Mouse (Mus musculus) CH12.LX (cell line): ENCODE results near the gene Rfx5. TPM values are rescaled to one million over a fixed set of nuclear protein-coding genes. Genes with fewer than 3 reads are reported as not detected.

Experiments used
- DNase-seq: peaks from one replicate; pipeline ENCODE4 v3.0.0-alpha.2; 2013; ENCODE audit errors: extremely low read depth
- H3K27ac ChIP-seq: 2 replicates; pipeline ENCODE4 v1.5.1; 2012; ENCODE audit warnings: low read depth, mild to moderate bottlenecking, control low read depth, moderate library complexity; ENCODE audit not compliant: insufficient read depth
- H3K27me3 ChIP-seq: replicated peaks from 2 replicates; pipeline ENCODE3; 2012; ENCODE audit warnings: inconsistent platforms
- H3K36me3 ChIP-seq, 2 experiments: replicated peaks in 1 of 2; 2 replicates each; pipeline versions ENCODE3 to v1.6.1; 2012; ENCODE audit warnings: inconsistent platforms in 1 of 2, low read length in 1 of 2, mild to moderate bottlenecking in 1 of 2, mixed read lengths in 1 of 2, moderate library complexity in 1 of 2; ENCODE audit not compliant: control insufficient read depth in 1 of 2, insufficient read depth in 1 of 2
- H3K4me1 ChIP-seq, 2 experiments: 2 replicates each; pipeline ENCODE4 v1.6.1; 2012; ENCODE audit warnings: inconsistent platforms in 1 of 2, moderate library complexity in 1 of 2; ENCODE audit not compliant: insufficient read depth in 2 of 2, control insufficient read depth in 1 of 2
- H3K4me2 ChIP-seq: 2 replicates; pipeline ENCODE4 v1.6.1; 2012; ENCODE audit warnings: low read depth, mild to moderate bottlenecking, control low read depth; ENCODE audit not compliant: poor library complexity, insufficient read depth, severe bottlenecking
- H3K4me3 ChIP-seq, 3 experiments: fragments of 150-350 bp in 1 of 3; sonication (generic) in 1 of 3; replicated peaks in 1 of 3; 2 replicates each; pipeline versions ENCODE3 to v1.5.1; 2011 to 2012; ENCODE audit warnings: low read depth in 2 of 3, low read length in 2 of 3, mild to moderate bottlenecking in 2 of 3, moderate library complexity in 2 of 3, control low read depth in 1 of 3, improper control_type of control experiment in 1 of 3, inconsistent platforms in 1 of 3, mixed read lengths in 1 of 3; ENCODE audit not compliant: poor library complexity in 1 of 3
- H3K79me2 ChIP-seq: replicated peaks from 2 replicates; pipeline ENCODE4 v1.6.1; 2012; ENCODE audit warnings: mild to moderate bottlenecking, moderate library complexity; ENCODE audit not compliant: control insufficient read depth, poor library complexity, insufficient read depth, severe bottlenecking; ENCODE audit errors: extremely low read depth
- H3K9ac ChIP-seq: 2 replicates; pipeline ENCODE4 v1.6.1; 2012; ENCODE audit warnings: low read depth, mild to moderate bottlenecking, control low read depth, moderate library complexity; ENCODE audit not compliant: insufficient read depth
- H3K9me3 ChIP-seq: replicated peaks from 2 replicates; pipeline ENCODE3; 2012; ENCODE audit warnings: low read length, inconsistent platforms, mixed read lengths
- BHLHE40 ChIP-seq: IDR thresholded peaks from 2 replicates; pipeline ENCODE4 v1.6.1; 2011; ENCODE audit warnings: mild to moderate bottlenecking, low read depth, low read length, improper control_type of control experiment
- CHD1 ChIP-seq: IDR thresholded peaks from 2 replicates; pipeline ENCODE4 v1.6.1; 2012; ENCODE audit warnings: low read depth, low read length, improper control_type of control experiment, inconsistent platforms
- CTCF ChIP-seq, 2 experiments: IDR thresholded peaks in 1 of 2; conservative IDR thresholded peaks in 1 of 2; 2 replicates each; pipeline ENCODE4 v1.5.1; 2011 to 2012; ENCODE audit warnings: low read depth in 2 of 2, low read length in 2 of 2, improper control_type of control experiment in 1 of 2, inconsistent platforms in 1 of 2, mild to moderate bottlenecking in 1 of 2, moderate library complexity in 1 of 2
- ELF1 ChIP-seq: IDR thresholded peaks from 2 replicates; pipeline ENCODE4 v1.6.1; 2014; ENCODE audit warnings: low read depth, mild to moderate bottlenecking, inconsistent platforms, low read length, improper control_type of control experiment
- EP300 ChIP-seq: IDR thresholded peaks from 2 replicates; pipeline ENCODE4 v1.6.1; 2011; ENCODE audit warnings: low read length, improper control_type of control experiment
- ETS1 ChIP-seq: conservative IDR thresholded peaks from 2 replicates; pipeline ENCODE4 v1.6.1; 2012; ENCODE audit warnings: low read depth, mild to moderate bottlenecking, inconsistent platforms, low read length, improper control_type of control experiment, moderate library complexity
- GABPA ChIP-seq: IDR thresholded peaks from 2 replicates; pipeline ENCODE4 v1.6.1; 2012; ENCODE audit warnings: low read depth, low read length, improper control_type of control experiment, inconsistent platforms; ENCODE audit not compliant: insufficient replicate concordance
- HCFC1 ChIP-seq: IDR thresholded peaks from 2 replicates; pipeline ENCODE4 v1.6.1; 2012; ENCODE audit warnings: low read depth, mild to moderate bottlenecking, inconsistent platforms, low read length, improper control_type of control experiment
- IRF4 ChIP-seq: IDR thresholded peaks from 2 replicates; pipeline ENCODE4 v1.6.1; 2014; ENCODE audit warnings: low read depth, mild to moderate bottlenecking, inconsistent platforms, low read length, improper control_type of control experiment
- JUND ChIP-seq: conservative IDR thresholded peaks from 2 replicates; pipeline ENCODE4 v1.6.1; 2011; ENCODE audit warnings: low read depth, low read length, improper control_type of control experiment
- MAFK ChIP-seq: IDR thresholded peaks from 2 replicates; pipeline ENCODE4 v1.6.1; 2011; ENCODE audit warnings: low read length, improper control_type of control experiment; ENCODE audit not compliant: insufficient replicate concordance
- MAX ChIP-seq: IDR thresholded peaks from 2 replicates; pipeline ENCODE4 v1.6.1; 2011; ENCODE audit warnings: low read length, improper control_type of control experiment
- MEF2A ChIP-seq: IDR thresholded peaks from 2 replicates; pipeline ENCODE4 v1.6.1; 2014; ENCODE audit warnings: low read depth, mild to moderate bottlenecking, inconsistent platforms, low read length, improper control_type of control experiment, borderline replicate concordance
- MXI1 ChIP-seq: IDR thresholded peaks from 2 replicates; pipeline ENCODE4 v1.6.1; 2011; ENCODE audit warnings: mild to moderate bottlenecking, low read depth, low read length, improper control_type of control experiment
- MYC ChIP-seq: IDR thresholded peaks from 2 replicates; pipeline ENCODE4 v1.6.1; 2011; ENCODE audit warnings: low read depth, mild to moderate bottlenecking, improper control_type of control experiment, low read length
- PAX5 ChIP-seq: IDR thresholded peaks from 2 replicates; pipeline ENCODE4 v1.6.1; 2012; ENCODE audit warnings: low read length, inconsistent platforms, mixed read lengths
- POLR2AphosphoS2 ChIP-seq: IDR thresholded peaks from 2 replicates; pipeline ENCODE4 v1.6.1; 2011; ENCODE audit warnings: low read depth, low read length, improper control_type of control experiment
- RCOR1 ChIP-seq: conservative IDR thresholded peaks from 2 replicates; pipeline ENCODE4 v1.6.1; 2012; ENCODE audit warnings: low read depth, mild to moderate bottlenecking, inconsistent platforms, low read length, improper control_type of control experiment
- SIN3A ChIP-seq: IDR thresholded peaks from 2 replicates; pipeline ENCODE4 v1.6.1; 2012; ENCODE audit warnings: low read length, improper control_type of control experiment, inconsistent platforms
- TCF12 ChIP-seq: IDR thresholded peaks from 2 replicates; pipeline ENCODE4 v1.6.1; 2014; ENCODE audit warnings: low read depth, mild to moderate bottlenecking, inconsistent platforms, low read length, improper control_type of control experiment
- UBTF ChIP-seq: IDR thresholded peaks from 2 replicates; pipeline ENCODE4 v1.6.1; 2012; ENCODE audit warnings: low read depth, mild to moderate bottlenecking, inconsistent platforms, low read length, improper control_type of control experiment, moderate library complexity
- USF2 ChIP-seq: conservative IDR thresholded peaks from 2 replicates; pipeline ENCODE4 v1.6.1; 2011; ENCODE audit warnings: low read depth, low read length, improper control_type of control experiment
- ZC3H11A ChIP-seq: IDR thresholded peaks from 2 replicates; pipeline ENCODE4 v1.6.1; 2012; ENCODE audit warnings: low read depth, mild to moderate bottlenecking, inconsistent platforms, low read length, improper control_type of control experiment
- ZKSCAN1 ChIP-seq: IDR thresholded peaks from 2 replicates; pipeline ENCODE4 v1.6.1; 2012; ENCODE audit warnings: low read depth, inconsistent platforms, low read length, improper control_type of control experiment, borderline replicate concordance
- ZMIZ1 ChIP-seq: IDR thresholded peaks from 2 replicates; pipeline ENCODE4 v1.6.1; 2012; ENCODE audit warnings: low read depth, mild to moderate bottlenecking, inconsistent platforms, low read length, improper control_type of control experiment
- dilution Hi-C: fragments of 300-500 bp; cut with MboI; formaldehyde crosslinking; loops from 2 replicates; pipeline ENCODE4 v1.14.3; 2020; ENCODE audit warnings: low sequenced_read_pairs; ENCODE audit not compliant: extremely low pct_unique_long_range_greater_than_20kb, extremely low pct_ligation_motif_present
- in situ Hi-C: fragments of 300-500 bp; cut with MboI; formaldehyde crosslinking; loops from 3 replicates; pipeline ENCODE4 v1.14.3; 2019; ENCODE audit warnings: low sequenced_read_pairs, low pct_ligation_motif_present, low pct_unique_long_range_greater_than_20kb, mixed read lengths
- polyA plus RNA-seq: library from polyadenylated mRNA; unstranded; fragments of >175 nt; gene quantifications from 2 replicates; pipeline ENCODE4 v1.2.1, GENCODE M21; 2012; ENCODE audit warnings: low read depth; ENCODE audit not compliant: insufficient read length
- total RNA-seq, 2 experiments: library from RNA; depleted of rRNA; stranded (reverse); fragments of 300-350 nt in 1 of 2; fragments of >200 nt in 1 of 2; gene quantifications; 2 replicates each; pipeline ENCODE4 v1.2.3; 2012 to 2014

The Rfx5 gene
- total and polyA plus RNA-seq, 3 experiments = 11.4 to 22.0 (median 15.4) TPM

- no peak for TF ChIP-seq ETS1
- no peak for TF ChIP-seq JUND
- peak; percentile 48; the same call in 1 of the 2 replicates for TF ChIP-seq TCF12
- TF ChIP-seq ZMIZ1 = no peak
- no peak for TF ChIP-seq RCOR1
- peak; percentile 98 for TF ChIP-seq MAX
- no peak for TF ChIP-seq GABPA
- peak; percentile 56 for TF ChIP-seq MXI1
- peak; percentile 57 for TF ChIP-seq ELF1
- TF ChIP-seq EP300 = no peak
- TF ChIP-seq, all 38 proteins: peak for 17
Measured at GRCm38 (mm10) chr3:94974528-94975422, 20.9 kb downstream of the Rfx5 start, which contains the start of gene Pi4kb (continued).

GRCm38 (mm10) chr3:94984312-94984711 lies 30.4 kb downstream of the Rfx5 start:
- dilution Hi-C loops (no loop called here), in situ Hi-C loops (loop anchor here (5.0 kb wide), 1 partner anchor 82 kb away; no protein-coding TSS in a partner anchor)
- Histone ChIP-seq H3K79me2 (no peaks in the 10 kb centered on the region; the same call in 1 of the 2 replicates), H3K4me2 (no peak overlapping the region), H3K4me3 (no peak overlapping the region), H3K4me1 (peaks cover 4 to 7% of the 10 kb centered on the region in 2 experiments; a peak in 2 of 4 replicates), H3K27ac (no peak overlapping the region), H3K9ac (no peak overlapping the region), H3K36me3 (peaks cover 45 to 93% of the 10 kb centered on the region in 2 experiments), H3K9me3 (no peaks in the 10 kb centered on the region), H3K27me3 (no peaks in the 10 kb centered on the region)
- TF ChIP-seq UBTF (no peak), PAX5 (no peak), CTCF (conservative IDR thresholded peaks at IDR 0.05 in 1 of 2, IDR thresholded peaks at IDR 0.05 in 1 of 2; ENCODE audit: low read depth in 2 of 2, low read length in 2 of 2) (no peak), HCFC1 (no peak), ZKSCAN1 (no peak), POLR2AphosphoS2 (no peak), IRF4 (no peak), BHLHE40 (no peak), USF2 (no peak), RCOR1 (no peak), MYC (no peak), SIN3A (no peak), TCF12 (no peak), MEF2A (no peak), ZC3H11A (no peak), MXI1 (no peak), MAFK (no peak), CHD1 (no peak), JUND (no peak)
- DNase-seq = no peak
